Mouse (Mus musculus) testis, adult 2 months (tissue): Measurements from ENCODE around the gene Iqcc. TPM values are rescaled to one million over a fixed set of nuclear protein-coding genes. Genes with fewer than 3 reads are reported as not detected.

Source experiments
- H3K27ac ChIP-seq: fragments of 200-500 bp; 2 replicates; pipeline ENCODE4 v1.5.1; 2012; ENCODE audit warnings: low read depth, low read length; ENCODE audit not compliant: control insufficient read depth, insufficient read depth
- H3K27me3 ChIP-seq: fragments of 200-500 bp; 2 replicates; pipeline ENCODE4 v1.6.1; 2012; ENCODE audit warnings: mild to moderate bottlenecking, low read length, moderate library complexity; ENCODE audit not compliant: control insufficient read depth, insufficient read depth
- H3K36me3 ChIP-seq: fragments of 200-500 bp; 2 replicates; pipeline ENCODE4 v1.6.1; 2012; ENCODE audit warnings: mild to moderate bottlenecking, low read length; ENCODE audit not compliant: control insufficient read depth, insufficient read depth
- H3K4me1 ChIP-seq: fragments of 200-500 bp; 2 replicates; pipeline ENCODE4 v1.6.1; 2012; ENCODE audit warnings: low read length; ENCODE audit not compliant: control insufficient read depth, insufficient read depth
- H3K4me3 ChIP-seq: fragments of 200-500 bp; 2 replicates; pipeline ENCODE4 v1.5.1; 2012; ENCODE audit warnings: low read depth, mild to moderate bottlenecking, low read length, moderate library complexity, mixed read lengths; ENCODE audit not compliant: control insufficient read depth
- CTCF ChIP-seq: fragments of 200-500 bp; IDR thresholded peaks from 2 replicates; pipeline ENCODE4 v1.5.1; 2012; ENCODE audit warnings: low read depth, mild to moderate bottlenecking, inconsistent platforms, low read length, moderate library complexity; ENCODE audit not compliant: control insufficient read depth, insufficient read depth, insufficient replicate concordance
- POLR2A ChIP-seq: fragments of 200-500 bp; IDR thresholded peaks from 2 replicates; pipeline ENCODE4 v1.6.1; 2012; ENCODE audit warnings: low read depth, mild to moderate bottlenecking, inconsistent platforms, low read length, moderate library complexity; ENCODE audit not compliant: control insufficient read depth
- polyA plus RNA-seq: library from polyadenylated mRNA; depleted of rRNA; stranded (reverse); fragments of >200 nt; gene quantifications from 2 replicates; pipeline ENCODE4 v1.2.3, GENCODE M21; 2012

Iqcc gene
- polyA plus RNA-seq, 1 experiment, result 45.7 TPM

DNA sequence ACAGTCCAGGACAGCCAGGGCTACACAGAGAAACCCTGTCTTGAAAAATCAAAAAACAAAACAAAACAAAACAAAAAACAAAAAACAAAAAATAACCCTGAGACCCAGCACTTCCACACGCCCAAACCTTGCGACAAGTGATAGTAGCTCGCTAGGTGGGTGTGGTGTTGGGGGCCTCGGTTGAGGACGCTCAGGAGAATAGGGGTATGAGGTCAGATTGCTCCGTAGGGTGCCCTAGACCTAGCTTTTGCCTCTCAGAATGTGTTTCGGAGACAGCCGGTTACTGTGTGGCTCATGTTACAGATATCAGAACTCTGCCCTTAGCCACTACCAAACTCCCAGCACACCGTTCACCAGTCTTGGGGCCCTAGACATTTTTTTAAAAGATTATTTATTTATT is 33.1 kb downstream of the Iqcc start:
- Histone ChIP-seq H3K27me3 (no peaks in the 10 kb centered on the region), H3K4me3 (no peak overlapping the region), H3K36me3 (no peaks in the 10 kb centered on the region), H3K4me1 (peaks cover 2% of the 10 kb centered on the region; the same call in 1 of the 2 replicates), H3K27ac (no peak overlapping the region)
- TF ChIP-seq POLR2A, result no peak
- no peak for TF ChIP-seq CTCF

DNA sequence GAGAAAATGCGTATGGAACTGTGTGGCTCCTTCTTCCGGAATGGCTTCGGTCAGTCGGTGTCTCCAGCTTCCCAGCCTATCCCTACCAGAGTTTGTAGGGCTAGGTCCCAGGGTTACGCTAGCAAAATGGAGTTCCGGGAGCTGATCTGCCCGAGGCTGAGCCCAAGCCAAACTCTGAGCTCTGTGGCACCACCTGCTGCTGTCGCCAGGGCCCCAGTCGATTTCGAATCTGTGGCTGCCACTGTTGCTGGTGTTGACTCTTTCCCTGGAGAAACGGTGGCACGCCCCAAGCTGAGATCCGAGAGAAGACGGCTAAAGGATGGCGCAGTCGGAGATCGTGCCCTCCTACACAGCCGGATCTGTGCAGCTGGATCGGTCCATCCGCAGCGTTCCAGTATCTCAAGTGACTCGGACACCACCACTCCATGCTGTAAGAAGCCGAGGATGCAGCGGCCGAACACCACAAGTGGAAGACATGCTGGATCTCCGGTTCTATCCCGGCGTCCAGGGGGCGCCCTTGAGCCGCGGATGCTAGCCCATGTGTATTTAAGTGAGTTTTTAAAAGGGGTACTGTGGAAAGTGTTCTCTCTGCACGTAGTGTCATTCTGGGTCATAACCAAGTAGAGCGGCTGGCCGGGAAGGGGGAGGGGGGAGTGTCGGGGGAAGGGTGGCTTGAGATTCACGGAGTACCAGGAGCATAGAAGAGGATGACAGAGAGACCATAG is 33.9 kb downstream of the Iqcc start:
- Histone ChIP-seq H3K4me1 (peaks cover 2% of the 10 kb centered on the region; the same call in 1 of the 2 replicates), H3K27me3 (no peaks in the 10 kb centered on the region), H3K4me3 (peak overlapping the region; percentile 84), H3K36me3 (no peaks in the 10 kb centered on the region), H3K27ac (peak overlapping the region; percentile 9; the same call in 1 of the 2 replicates)
- TF ChIP-seq POLR2A, result no peak; the same call in 1 of the 2 replicates
- peak; percentile 68; the same call in 1 of the 2 replicates for TF ChIP-seq CTCF

DNA sequence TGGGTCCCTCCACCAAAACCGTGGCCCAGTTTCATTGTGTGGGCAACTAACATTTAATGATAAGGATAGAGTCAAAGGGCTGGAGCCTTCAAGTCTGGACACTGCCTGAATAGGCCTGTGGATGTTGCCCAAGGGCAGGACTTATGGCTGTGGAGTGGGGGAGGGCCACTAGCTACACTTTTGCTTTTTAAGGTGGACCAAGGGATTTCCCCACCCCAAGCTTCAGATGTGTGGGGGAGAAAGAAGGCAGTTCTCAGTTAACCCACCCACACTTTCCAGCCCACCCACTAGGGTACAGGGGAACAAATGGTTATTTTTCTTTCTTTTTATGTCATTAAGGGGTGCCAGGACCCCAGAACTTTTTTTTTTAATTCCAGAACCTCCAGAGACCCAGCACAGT is 34.5 kb downstream of the Iqcc start:
- H3K27ac ChIP-seq, result no peak overlapping the region
- H3K4me3 ChIP-seq, result no peak overlapping the region
- no peaks in the 10 kb centered on the region for H3K36me3 ChIP-seq
- no peaks in the 10 kb centered on the region for H3K27me3 ChIP-seq
- H3K4me1 ChIP-seq, result peaks cover 2% of the 10 kb centered on the region; the same call in 1 of the 2 replicates
- TF ChIP-seq POLR2A (no peak), CTCF (no peak)

DNA sequence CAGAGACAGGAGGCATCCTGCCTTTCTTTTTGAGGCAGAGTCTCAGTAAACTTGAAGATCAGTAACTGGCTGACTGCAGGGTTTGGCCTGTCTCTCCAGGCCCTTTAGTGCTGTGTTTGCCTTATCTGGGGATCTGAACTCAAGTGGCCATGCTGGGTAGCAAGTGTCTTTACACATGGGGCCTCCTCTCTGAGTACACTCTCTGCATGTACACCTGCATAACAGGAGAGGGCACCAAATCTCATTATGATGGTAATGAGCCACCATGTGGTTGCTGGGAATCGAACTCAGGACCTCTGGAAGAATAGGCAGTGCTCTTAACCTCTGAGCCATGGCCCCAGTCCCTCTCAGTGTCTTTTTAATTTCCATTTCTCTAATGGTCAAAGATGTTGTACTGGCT is 36.6 kb downstream of the Iqcc start:
- Histone ChIP-seq H3K27ac (no peak overlapping the region), H3K27me3 (no peaks in the 10 kb centered on the region), H3K36me3 (no peaks in the 10 kb centered on the region), H3K4me3 (no peak overlapping the region), H3K4me1 (peaks cover 2% of the 10 kb centered on the region; the same call in 1 of the 2 replicates)
- no peak for TF ChIP-seq CTCF
- no peak for TF ChIP-seq POLR2A

DNA sequence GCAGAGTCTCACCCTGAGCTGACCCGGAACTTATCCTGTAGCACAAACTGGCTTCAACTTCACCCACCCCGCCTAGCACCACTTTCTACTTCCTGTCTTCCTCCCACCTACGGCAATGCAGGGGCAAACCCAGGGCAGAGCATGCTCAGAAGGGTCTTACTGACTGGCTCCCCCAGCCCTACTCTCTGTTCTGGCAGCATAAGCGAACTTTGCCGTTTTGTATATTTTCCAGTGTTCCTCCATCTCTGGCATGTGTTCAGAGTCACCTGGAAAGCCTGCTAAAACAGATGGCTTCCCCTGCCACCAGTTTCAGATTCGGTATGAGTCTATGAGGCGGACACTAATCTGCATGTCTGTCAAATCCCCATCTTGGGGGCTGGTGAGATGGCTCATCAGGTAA is 38.6 kb downstream of the Iqcc start:
- Histone ChIP-seq H3K36me3 (no peaks in the 10 kb centered on the region), H3K27me3 (no peaks in the 10 kb centered on the region), H3K4me3 (no peak overlapping the region), H3K4me1 (peaks cover 3% of the 10 kb centered on the region), H3K27ac (no peak overlapping the region)
- TF ChIP-seq CTCF (no peak), POLR2A (no peak)

DNA sequence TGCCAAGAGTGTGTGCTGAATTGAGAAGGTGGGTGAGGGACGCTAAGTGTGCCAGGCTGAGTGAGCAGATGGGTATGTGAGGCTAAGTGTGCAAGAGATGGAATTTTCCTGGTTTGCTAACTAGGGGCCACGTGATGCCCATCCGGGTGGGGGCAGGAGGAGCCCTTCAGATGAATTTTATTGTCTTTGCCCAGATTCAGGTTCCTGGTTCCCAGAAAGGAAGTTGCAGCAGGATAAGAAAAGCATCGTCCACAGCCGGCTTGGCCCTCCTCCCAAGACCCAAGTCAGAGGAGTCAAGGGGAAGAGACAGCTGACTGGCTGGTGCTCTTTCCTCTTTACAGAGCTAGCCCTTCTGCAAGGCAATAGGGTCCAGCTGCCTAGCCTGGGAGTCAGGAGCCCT is 40.4 kb downstream of the Iqcc start, which contains the start of gene Fam167b:
Fam167b (minus strand) TSS at position 84 of the 400 bp plus-strand sequence.
- no peaks in the 10 kb centered on the region for H3K36me3 ChIP-seq
- no peak within 1 kb of the TSS for H3K27ac ChIP-seq
- no peak within 1 kb of the TSS for H3K4me3 ChIP-seq
- no peak for TF ChIP-seq CTCF
- no peak for TF ChIP-seq POLR2A
- no peaks in the 10 kb centered on the region for H3K27me3 ChIP-seq
- peaks cover 3% of the 10 kb centered on the region for H3K4me1 ChIP-seq

GRCm38 (mm10) chr4:129577688-129578087 is 41.2 kb downstream of the Iqcc start:
- TF ChIP-seq CTCF, result no peak
- no peak for TF ChIP-seq POLR2A
- Histone ChIP-seq H3K4me3 (no peak overlapping the region), H3K4me1 (peaks cover 3% of the 10 kb centered on the region), H3K36me3 (no peaks in the 10 kb centered on the region), H3K27me3 (no peaks in the 10 kb centered on the region), H3K27ac (no peak overlapping the region)
